Mouse (Mus musculus) bone marrow macrophage, adult 2 months (primary cell): ENCODE measurements around the gene Tsc1. TPM values are rescaled to one million over a fixed set of nuclear protein-coding genes. Genes with fewer than 3 reads are reported as not detected.

Source experiments
- H3K27ac ChIP-seq: 2 replicates; pipeline ENCODE4 v1.5.1; 2012; ENCODE audit warnings: low read depth, low read length; ENCODE audit not compliant: insufficient read depth
- H3K4me1 ChIP-seq: 2 replicates; pipeline ENCODE4 v1.6.1; 2012; ENCODE audit warnings: low read length; ENCODE audit not compliant: control insufficient read depth, insufficient read depth
- H3K4me3 ChIP-seq: 2 replicates; pipeline ENCODE4 v1.5.1; 2012; ENCODE audit warnings: mild to moderate bottlenecking, low read length, moderate library complexity; ENCODE audit not compliant: insufficient read depth
- CTCF ChIP-seq: IDR thresholded peaks from 2 replicates; pipeline ENCODE4 v1.5.1; 2012; ENCODE audit warnings: low read depth, mild to moderate bottlenecking, low read length, moderate library complexity
- POLR2A ChIP-seq: IDR thresholded peaks from 2 replicates; pipeline ENCODE4 v1.6.1; 2012; ENCODE audit warnings: mild to moderate bottlenecking, low read depth, low read length, borderline replicate concordance
- polyA plus RNA-seq: library from polyadenylated mRNA; stranded (reverse); fragments of >200 nt; gene quantifications from 2 replicates; pipeline ENCODE4 v1.2.4, GENCODE M21; 2012; ENCODE audit not compliant: missing spikeins, insufficient read depth, insufficient read length

The Tsc1 gene
- polyA plus RNA-seq, 1 experiment, result 19.0 TPM

DNA sequence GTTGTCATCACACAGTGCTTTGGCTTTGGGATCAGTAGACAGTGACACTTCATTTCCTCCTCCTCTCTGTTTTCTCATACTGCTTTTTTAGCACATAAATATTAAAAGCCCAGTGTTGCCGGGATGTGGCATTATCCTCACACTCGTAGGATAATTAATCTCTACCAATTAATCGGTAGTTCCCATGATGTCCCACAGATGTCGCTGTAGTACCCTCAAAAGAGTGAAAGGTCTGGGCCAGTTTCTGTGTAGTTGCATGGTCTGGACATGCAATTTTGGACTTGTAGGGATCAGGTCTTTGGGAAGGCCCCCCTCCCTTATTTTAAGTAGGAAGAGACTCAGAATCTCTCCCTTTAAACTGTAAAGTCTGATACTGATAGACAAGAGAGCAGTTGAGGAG, 39.7 kb downstream of the Tsc1 start:
- Histone ChIP-seq H3K4me3 (no peak overlapping the region), H3K4me1 (peaks cover 16% of the 10 kb centered on the region), H3K27ac (peak overlapping the region; percentile 48)
- TF ChIP-seq POLR2A (no peak), CTCF (no peak)

DNA sequence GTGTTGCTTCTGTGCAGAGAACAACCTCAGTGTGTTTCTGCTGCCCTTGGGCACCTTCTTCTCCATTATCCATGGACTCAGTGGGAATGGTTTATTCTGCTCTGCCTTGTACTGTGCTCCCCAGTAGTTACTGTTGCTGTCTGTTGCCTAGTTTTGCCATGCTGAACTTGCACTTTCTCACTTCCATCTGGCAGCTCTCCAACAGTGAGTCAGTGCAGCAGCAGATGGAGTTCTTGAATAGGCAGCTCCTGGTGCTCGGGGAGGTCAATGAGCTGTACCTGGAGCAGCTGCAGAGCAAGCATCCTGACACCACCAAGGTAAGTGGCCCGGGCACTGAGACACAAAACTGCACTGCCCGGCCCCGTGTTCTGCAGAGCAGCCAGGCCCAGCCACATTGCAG, 40.7 kb downstream of the Tsc1 start:
- Histone ChIP-seq H3K4me1 (peaks cover 16% of the 10 kb centered on the region), H3K4me3 (no peak overlapping the region), H3K27ac (peak overlapping the region; percentile 48)
- TF ChIP-seq POLR2A (no peak), CTCF (no peak)

DNA sequence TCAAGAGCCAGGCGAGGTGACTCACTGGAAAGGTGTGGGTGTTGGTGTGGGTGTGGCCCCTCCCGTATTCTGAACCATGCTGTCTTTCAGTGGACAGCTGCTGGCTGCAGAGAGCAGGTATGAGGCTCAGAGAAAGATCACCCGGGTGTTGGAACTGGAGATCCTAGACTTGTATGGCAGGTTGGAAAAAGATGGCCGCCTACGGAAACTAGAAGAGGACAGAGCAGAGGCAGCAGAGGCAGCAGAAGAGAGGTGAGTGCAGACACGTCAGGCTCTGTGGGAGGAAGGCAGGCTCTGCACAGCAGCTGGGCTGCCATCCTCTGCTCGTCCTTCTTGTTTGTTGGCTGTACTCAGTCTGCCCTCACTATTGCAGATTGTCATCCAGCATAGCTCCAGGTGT, 44.9 kb downstream of the Tsc1 start:
- Histone ChIP-seq H3K27ac (no peak overlapping the region), H3K4me1 (peaks cover 12% of the 10 kb centered on the region)
- TF ChIP-seq POLR2A, result no peak
- no peak for TF ChIP-seq CTCF

DNA sequence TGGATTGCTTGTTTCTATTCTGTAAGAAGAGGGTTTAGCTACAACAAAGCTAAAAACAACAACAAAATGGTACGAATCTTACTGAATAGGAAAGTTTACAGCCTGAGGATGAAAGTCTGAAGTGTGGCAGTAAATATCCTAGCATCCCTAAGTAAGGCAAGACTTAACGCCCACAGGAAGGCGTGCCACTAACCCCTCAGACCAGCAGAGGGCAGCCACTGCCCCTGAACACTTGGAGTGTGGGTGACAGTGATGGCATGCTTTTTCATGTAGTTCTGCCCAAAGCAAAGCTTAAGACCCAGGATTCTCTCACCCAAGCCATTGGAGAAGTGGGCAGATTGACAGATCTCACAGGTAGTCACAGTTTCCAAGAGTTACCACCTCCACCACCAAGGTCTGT, 47.4 kb downstream of the Tsc1 start:
- Histone ChIP-seq H3K27ac (no peak overlapping the region), H3K4me1 (no peaks in the 10 kb centered on the region), H3K4me3 (no peak overlapping the region)
- TF ChIP-seq CTCF, result peak; percentile 46; the same call in 1 of the 2 replicates
- no peak for TF ChIP-seq POLR2A

More for the DNA sequence above, 44.9 kb downstream of the Tsc1 start:
- no peak overlapping the region for H3K4me3 ChIP-seq

DNA sequence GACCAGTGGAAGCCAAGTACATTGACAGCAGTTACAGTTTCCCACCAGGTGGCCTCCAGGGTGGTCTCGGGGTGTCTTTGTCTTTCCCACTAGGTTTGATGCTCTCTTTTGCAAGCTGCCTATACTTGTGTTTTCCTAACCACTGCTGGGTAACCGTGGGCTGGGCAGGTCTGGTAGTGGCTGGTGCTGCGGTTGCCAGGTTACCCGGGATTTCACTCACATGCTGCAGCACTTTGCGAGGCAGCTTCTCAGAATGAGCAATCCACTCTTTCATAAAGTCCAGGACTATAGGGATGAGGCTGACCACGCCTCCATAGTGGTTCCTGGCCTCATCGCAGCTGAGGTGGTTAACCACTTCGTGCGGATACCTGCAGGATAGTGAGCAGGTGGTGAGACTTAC, 51.7 kb downstream of the Tsc1 start:
- H3K4me1 ChIP-seq, result peaks cover 6% of the 10 kb centered on the region
- H3K27ac ChIP-seq, result no peak overlapping the region
- no peak for TF ChIP-seq POLR2A
- TF ChIP-seq CTCF, result no peak
- no peak overlapping the region for H3K4me3 ChIP-seq

DNA sequence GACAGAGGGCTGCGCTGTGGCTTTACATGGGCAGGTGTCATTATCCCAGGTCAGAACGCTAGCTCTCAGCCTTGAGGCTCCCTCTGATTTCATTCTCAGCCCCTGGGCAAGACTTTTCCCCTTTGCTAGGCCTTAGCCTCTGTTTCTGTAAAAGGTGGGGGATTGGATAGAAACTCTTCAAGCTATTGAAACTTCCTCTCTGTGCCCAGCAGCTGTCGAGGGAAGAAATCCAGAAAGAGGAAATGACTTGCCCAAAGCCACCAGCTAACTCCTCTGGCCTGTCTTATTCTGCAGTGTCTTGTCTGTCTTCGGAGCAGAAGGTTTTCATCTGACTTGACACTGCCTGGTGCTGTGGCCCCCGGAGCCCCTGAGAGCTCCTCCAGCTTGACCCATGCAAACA, 57.5 kb downstream of the Tsc1 start:
- H3K4me3 ChIP-seq, result peak overlapping the region; percentile 6; the same call in 1 of the 2 replicates
- H3K4me1 ChIP-seq, result peaks cover 25% of the 10 kb centered on the region
- H3K27ac ChIP-seq, result peak overlapping the region; percentile 95
- TF ChIP-seq CTCF (no peak), POLR2A (no peak)

DNA sequence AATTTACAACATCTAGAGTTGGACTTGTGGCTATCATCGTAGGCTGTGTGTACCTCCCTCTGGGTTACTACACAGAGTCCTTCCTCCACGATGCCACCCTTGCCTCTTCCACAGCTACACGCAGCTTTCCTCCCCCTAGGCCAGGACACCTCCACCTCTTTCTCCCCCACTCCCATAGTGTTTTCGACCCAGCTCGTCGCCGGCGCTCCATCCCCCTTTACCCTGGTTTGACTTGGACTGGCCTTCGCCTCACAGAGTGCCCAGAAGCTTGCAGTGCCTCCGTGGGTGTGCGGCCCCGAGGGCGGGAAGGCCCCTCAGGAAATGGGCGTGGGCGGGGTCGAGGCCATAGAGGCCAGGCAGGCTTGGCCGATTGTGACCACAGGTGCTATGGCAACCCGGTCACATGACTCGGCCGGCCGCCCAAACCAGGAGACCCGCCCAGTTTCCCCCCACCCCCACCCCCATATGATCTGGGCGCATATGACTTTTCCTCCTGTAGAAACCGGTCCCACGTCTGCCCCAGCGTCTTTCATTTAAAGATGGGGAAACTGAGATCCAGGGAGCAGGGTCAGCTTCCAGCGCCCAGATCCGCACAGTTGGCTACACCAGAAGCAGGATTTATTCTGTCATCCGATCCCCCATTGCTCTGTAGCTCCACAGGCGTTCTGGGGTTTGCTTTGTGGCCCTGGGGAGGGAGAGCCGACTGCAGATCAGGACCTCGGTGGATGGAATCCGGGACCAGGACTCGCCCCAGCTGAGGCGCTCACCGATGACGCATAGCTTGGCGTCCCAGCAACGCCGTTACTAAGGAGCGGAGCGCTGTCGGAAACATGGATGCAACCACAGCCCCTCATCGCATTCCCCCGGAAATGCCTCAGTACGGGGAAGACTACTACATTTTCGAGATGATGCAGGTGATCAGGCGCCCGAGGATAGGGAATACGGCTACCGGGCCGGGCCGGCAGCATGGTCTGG, 58.6 kb downstream of the Tsc1 start, which contains the start of the genes Spaca9 and Ak8:
Gene Spaca9 (minus strand): TSS at position 367 of the 975 bp plus-strand sequence.
Gene Ak8 (plus strand): TSS at position 804 of the 975 bp plus-strand sequence.
- peaks cover 25% of the 10 kb centered on the region for H3K4me1 ChIP-seq
- TF ChIP-seq POLR2A, result no peak
- TF ChIP-seq CTCF, result no peak
- peak within 1 kb of the TSS; percentile 80 for H3K4me3 ChIP-seq
- H3K27ac ChIP-seq, result peak within 1 kb of the TSS; percentile 95

DNA sequence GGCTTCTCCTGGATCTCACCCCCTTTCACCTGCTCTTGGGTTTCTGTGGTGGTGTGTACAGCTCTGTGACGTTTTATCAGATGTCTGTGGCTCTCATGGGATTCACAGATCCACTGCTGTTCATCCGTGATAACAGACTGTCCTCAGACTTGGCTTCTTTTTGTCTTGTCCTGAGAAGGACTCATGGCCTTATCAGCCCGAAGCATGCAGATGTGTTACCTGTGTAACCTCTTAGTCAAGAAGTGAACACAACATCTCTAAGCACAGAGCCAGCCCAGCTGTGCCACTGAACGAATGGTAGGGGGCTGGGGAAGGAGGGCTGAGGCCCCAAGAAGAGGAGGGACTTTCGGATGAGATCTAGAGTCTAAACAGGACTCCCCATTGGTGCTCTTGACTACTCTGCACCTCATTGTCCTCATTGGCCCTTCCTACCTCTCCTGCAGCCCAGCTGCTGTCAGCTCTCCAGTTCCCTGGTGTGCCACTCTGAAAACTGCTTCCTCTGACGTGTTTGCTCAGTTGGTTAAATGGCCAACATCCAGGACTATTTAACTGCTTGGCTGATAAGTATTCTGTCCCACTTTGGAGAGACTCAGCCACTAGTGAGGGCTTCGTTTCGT, 60.7 kb downstream of the Tsc1 start:
- Histone ChIP-seq H3K4me3 (no peak overlapping the region), H3K4me1 (peaks cover 28% of the 10 kb centered on the region), H3K27ac (no peak overlapping the region)
- no peak for TF ChIP-seq CTCF
- no peak for TF ChIP-seq POLR2A

DNA sequence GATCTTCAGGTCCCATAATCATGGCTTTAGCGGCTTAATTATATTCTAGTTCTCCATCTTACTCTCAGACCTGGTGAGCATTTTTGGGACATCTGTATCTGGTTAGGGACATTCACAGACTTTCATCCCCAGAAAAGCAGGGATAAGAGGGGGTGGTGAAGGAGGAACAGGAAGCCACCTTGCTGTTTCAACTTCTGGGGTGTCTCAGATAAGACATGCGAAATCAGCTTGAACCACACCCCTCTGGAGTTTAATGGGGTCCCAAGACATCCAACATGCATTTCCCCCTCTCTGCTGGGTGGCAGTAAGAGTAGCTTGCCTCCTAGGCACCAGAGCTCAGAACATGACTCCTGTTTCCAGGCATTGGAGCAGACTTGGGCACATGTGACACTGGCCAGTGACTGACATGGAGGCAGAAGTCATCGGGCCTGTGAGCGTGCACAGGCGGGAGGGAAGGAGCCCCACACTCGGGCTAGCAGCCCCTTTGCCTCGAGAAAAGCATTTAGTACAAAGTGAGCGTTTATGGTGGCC, 65.1 kb downstream of the Tsc1 start:
- Histone ChIP-seq H3K4me3 (no peak overlapping the region), H3K4me1 (peaks cover 11% of the 10 kb centered on the region), H3K27ac (no peak overlapping the region)
- no peak for TF ChIP-seq POLR2A
- TF ChIP-seq CTCF, result no peak
